Mouse (Mus musculus): ENCODE measurements around the gene Nphs1.

- TF ChIP-seq POLR2A (IDR thresholded peaks at IDR 0.05; ENCODE audit: insufficient read depth, low read depth, low read length) (no peak), CTCF (IDR thresholded peaks at IDR 0.05; ENCODE audit: insufficient read depth, low read depth, low read length) (no peak)
These were observed 4.3 kb upstream of the Nphs1 start for GRCm38 (mm10) chr7:30453766-30454165.

Data from olfactory bulb, adult 2 months (tissue).